Mouse (Mus musculus): ENCODE results near the gene Ceacam5. TPM values are rescaled to one million over a fixed set of nuclear protein-coding genes. Genes with fewer than 3 reads are reported as not detected.

Gene Ceacam5
- total RNA-seq (2021) = not detected

DNA sequence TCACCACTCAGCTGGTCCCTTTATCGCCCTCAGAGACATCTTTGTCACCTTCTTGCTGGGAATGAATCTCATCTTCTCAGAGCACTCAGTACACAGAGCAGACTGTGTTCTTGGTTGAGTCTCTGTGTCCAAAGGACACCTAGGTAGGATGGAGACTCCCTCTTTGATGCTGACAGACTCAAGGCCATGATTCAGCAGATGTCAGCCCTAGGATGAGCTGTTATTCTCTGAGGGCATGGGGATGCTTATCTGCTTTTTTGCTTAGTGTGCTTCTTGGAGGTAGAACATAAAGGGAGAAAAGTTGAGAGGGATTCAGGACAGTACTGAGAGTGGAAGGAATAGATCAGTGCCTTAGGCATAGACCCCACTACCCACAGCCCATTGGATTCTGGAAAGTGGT lies at the start of gene Ceacam5:
TSS of gene Ceacam5 (plus strand) at position 301 of the 400 bp plus-strand sequence.
- intact Hi-C loops (cut with DNase I) = no loop called here
- DNase-seq (ENCODE audit: low spot score) = no peak

Other genes with a start within 250 kb of the Ceacam5 start
- gene Ceacam14, start 99.4 kb downstream of the Ceacam5 start, total RNA-seq (2021) = not detected
- not detected for gene Gm5155, start 158.5 kb downstream of the Ceacam5 start, total RNA-seq (2021)